Mouse (Mus musculus) ES-Bruce4 (cell line): ENCODE data around the gene Snx10. TPM values are rescaled to one million over a fixed set of nuclear protein-coding genes. Genes with fewer than 3 reads are reported as not detected.
A peak's percentile ranks its signal among the peaks of the same experiment; 100 is the strongest.

Experiments used
- H3K27ac ChIP-seq: 2 replicates; pipeline ENCODE4 v1.5.1; 2012; ENCODE audit warnings: low read length, inconsistent platforms; ENCODE audit not compliant: insufficient read depth
- H3K27me3 ChIP-seq: 2 replicates; pipeline ENCODE4 v1.6.1; 2012; ENCODE audit warnings: mild to moderate bottlenecking, low read length, inconsistent platforms; ENCODE audit not compliant: control insufficient read depth, poor library complexity, insufficient read depth, severe bottlenecking
- H3K36me3 ChIP-seq: 2 replicates; pipeline ENCODE4 v1.6.1; 2012; ENCODE audit warnings: inconsistent platforms, mild to moderate bottlenecking, low read length, moderate library complexity; ENCODE audit not compliant: control insufficient read depth, poor library complexity, insufficient read depth, severe bottlenecking
- H3K4me1 ChIP-seq: one replicate; pipeline ENCODE4 v1.8.1; 2011; ENCODE audit warnings: low read length; ENCODE audit not compliant: control insufficient read depth, insufficient read depth
- H3K4me3 ChIP-seq: 2 replicates; pipeline ENCODE4 v1.5.1; 2011; ENCODE audit warnings: low read depth, mild to moderate bottlenecking, low read length
- H3K9ac ChIP-seq: 2 replicates; pipeline ENCODE4 v1.6.1; 2012; ENCODE audit warnings: low read depth, mild to moderate bottlenecking, inconsistent platforms; ENCODE audit not compliant: poor library complexity, severe bottlenecking
- H3K9me3 ChIP-seq: replicated peaks from 2 replicates; pipeline ENCODE4 v1.6.1; 2012; ENCODE audit warnings: mild to moderate bottlenecking, low read length, inconsistent platforms; ENCODE audit not compliant: control insufficient read depth, poor library complexity, insufficient read depth, severe bottlenecking
- CTCF ChIP-seq: IDR thresholded peaks from one replicate; pipeline ENCODE4 v1.8.1; 2011; ENCODE audit warnings: low read depth, low read length
- EP300 ChIP-seq: IDR thresholded peaks from 2 replicates; pipeline ENCODE4 v1.6.1; 2011; ENCODE audit warnings: low read depth, low read length; ENCODE audit not compliant: insufficient read depth
- POLR2A ChIP-seq: IDR thresholded peaks from one replicate; pipeline ENCODE4 v1.8.1; 2011; ENCODE audit warnings: low read length; ENCODE audit not compliant: insufficient read depth
- polyA plus RNA-seq: library from polyadenylated mRNA; stranded (reverse); fragments of >200 nt; gene quantifications from 2 replicates; pipeline ENCODE4 v1.2.4, GENCODE M21; 2011; ENCODE audit warnings: low read depth; ENCODE audit not compliant: missing spikeins, insufficient read depth, insufficient read length

Snx10 gene
- polyA plus RNA-seq, 1 experiment = 87.2 TPM

- Histone ChIP-seq H3K27me3 (no peaks in the 10 kb centered on the region), H3K4me3 (no peak overlapping the region), H3K9me3 (peaks cover 24% of the 10 kb centered on the region), H3K9ac (no peak overlapping the region), H3K36me3 (peaks cover 17% of the 10 kb centered on the region), H3K27ac (no peak overlapping the region), H3K4me1 (no peaks in the 10 kb centered on the region)
- TF ChIP-seq CTCF (no peak), POLR2A (no peak), EP300 (no peak)
These were observed 37.5 kb upstream of the Snx10 start for GRCm38 (mm10) chr6:51486076-51486710.

DNA sequence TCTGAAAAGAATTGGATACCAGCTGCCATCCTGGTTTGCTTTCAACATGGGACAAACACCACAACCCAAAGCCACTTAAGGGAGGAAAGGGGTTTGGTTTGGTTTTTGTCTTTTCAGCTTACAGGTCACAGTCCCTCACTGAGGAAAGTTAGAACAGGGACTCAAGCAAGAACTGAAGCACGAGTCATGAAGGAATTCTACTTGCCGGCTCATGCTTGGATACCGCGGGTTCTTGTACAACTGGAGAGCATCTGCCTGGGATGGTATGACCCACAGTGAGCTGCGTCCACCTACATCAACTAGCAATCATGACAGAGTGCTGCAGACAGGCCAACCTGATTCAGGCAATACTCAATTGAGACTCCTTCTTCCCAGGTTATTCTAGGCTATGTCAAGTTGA, 37.0 kb upstream of the Snx10 start:
- H3K9ac ChIP-seq = no peak overlapping the region
- no peaks in the 10 kb centered on the region for H3K4me1 ChIP-seq
- H3K9me3 ChIP-seq = peaks cover 24% of the 10 kb centered on the region
- no peaks in the 10 kb centered on the region for H3K27me3 ChIP-seq
- peaks cover 11% of the 10 kb centered on the region for H3K36me3 ChIP-seq
- no peak overlapping the region for H3K27ac ChIP-seq
- H3K4me3 ChIP-seq = no peak overlapping the region
- no peak for TF ChIP-seq EP300
- TF ChIP-seq CTCF = no peak
- TF ChIP-seq POLR2A = no peak

DNA sequence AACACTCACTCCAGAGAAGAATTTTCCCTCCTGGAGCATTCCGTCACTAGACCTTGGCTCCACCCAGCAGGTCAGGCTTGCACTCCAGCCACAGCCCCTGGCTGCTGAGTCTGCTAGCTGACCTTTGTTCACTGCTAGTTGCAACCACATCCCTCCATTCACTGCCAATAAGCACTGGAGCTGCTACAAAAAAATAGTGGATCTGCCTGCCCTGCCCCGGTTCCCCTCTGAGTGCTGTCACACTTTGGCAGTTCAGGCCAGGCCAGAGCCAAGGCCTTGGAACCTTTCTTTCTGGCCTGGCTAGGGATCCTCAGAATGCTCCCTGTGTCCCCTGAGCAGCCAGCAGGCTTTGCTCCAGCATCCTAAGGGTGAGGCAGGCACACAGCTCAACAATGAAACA, 33.9 kb upstream of the Snx10 start:
- Histone ChIP-seq H3K4me3 (no peak overlapping the region), H3K9ac (no peak overlapping the region), H3K4me1 (no peaks in the 10 kb centered on the region), H3K36me3 (no peaks in the 10 kb centered on the region), H3K9me3 (peaks cover 24% of the 10 kb centered on the region), H3K27ac (no peak overlapping the region), H3K27me3 (no peaks in the 10 kb centered on the region)
- no peak for TF ChIP-seq CTCF
- TF ChIP-seq EP300 = no peak
- no peak for TF ChIP-seq POLR2A

DNA sequence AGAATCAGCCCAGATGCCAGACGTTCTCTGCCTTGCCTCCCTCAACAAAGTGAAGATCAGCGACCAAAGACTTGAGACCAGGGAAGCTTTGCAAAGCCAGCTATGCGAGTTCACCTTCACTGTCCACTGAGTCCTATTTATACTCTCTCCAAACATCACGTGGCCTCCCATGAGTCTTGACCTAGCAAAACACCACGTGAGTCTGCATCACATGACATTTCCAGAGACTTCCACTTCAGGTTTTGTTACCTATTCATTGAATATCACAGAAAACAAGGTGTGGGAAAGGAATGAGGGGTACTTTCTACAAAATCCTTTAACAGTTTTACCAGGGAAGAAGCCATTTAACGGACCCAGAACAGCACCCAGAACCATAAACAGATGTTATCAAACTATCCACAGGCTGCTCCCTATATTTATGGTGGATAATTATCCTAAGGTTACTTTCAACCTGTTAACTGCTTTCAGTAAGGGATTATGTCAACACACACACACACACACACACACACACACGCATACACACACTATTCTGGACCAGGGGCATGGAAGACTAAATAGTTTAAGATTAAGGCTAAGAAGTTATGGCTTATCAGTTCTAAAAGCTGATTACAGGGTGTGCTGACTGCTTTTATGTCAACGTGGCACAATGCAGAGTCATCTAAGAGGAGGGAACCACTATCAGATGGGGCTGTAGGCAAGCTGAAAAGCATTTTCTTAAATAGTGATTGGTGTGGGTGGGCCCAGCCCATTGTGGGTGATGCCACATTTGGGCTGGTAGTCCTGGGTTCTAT, 26.2 kb upstream of the Snx10 start:
- Histone ChIP-seq H3K4me1 (no peaks in the 10 kb centered on the region), H3K27me3 (no peaks in the 10 kb centered on the region), H3K27ac (no peak overlapping the region), H3K4me3 (no peak overlapping the region), H3K9ac (no peak overlapping the region), H3K36me3 (no peaks in the 10 kb centered on the region), H3K9me3 (no peaks in the 10 kb centered on the region; the same call in 1 of the 2 replicates)
- no peak for TF ChIP-seq CTCF
- no peak for TF ChIP-seq EP300
- no peak for TF ChIP-seq POLR2A

- Histone ChIP-seq H3K9ac (no peak overlapping the region; the same call in 1 of the 2 replicates), H3K4me1 (peaks cover 2% of the 10 kb centered on the region), H3K27me3 (no peaks in the 10 kb centered on the region), H3K4me3 (no peak overlapping the region), H3K27ac (0 out of 2 replicates have a peak overlapping the region, but pooled peaks have one; percentile 25), H3K9me3 (no peaks in the 10 kb centered on the region; the same call in 1 of the 2 replicates), H3K36me3 (no peaks in the 10 kb centered on the region)
- no peak for TF ChIP-seq EP300
- no peak for TF ChIP-seq CTCF
These were observed 18.0 kb upstream of the Snx10 start for GRCm38 (mm10) chr6:51505671-51506070.

DNA sequence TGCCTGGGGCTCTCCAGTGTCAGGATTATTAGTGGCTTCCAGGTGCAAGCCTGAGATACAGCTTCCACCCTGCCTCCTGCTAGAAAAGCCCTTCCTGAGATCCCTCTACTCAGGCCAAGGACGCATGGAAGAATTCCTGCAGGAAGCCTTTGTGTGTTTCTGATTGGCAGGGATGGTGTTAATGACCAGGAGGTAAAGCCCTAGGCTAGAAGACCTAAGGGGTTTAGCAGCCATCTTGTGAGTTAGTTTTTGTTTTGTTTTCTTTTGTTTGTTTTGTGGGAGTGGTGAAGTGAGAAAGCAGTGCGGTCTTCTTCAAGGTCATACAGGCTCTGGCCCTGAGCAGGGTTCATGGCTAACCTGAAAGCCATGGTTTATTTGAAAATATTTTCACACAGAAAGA, 16.1 kb upstream of the Snx10 start:
- Histone ChIP-seq H3K4me3 (no peak overlapping the region), H3K36me3 (no peaks in the 10 kb centered on the region), H3K4me1 (peaks cover 2% of the 10 kb centered on the region), H3K27me3 (no peaks in the 10 kb centered on the region), H3K27ac (no peak overlapping the region), H3K9ac (no peak overlapping the region), H3K9me3 (no peaks in the 10 kb centered on the region)
- no peak for TF ChIP-seq CTCF
- no peak for TF ChIP-seq EP300
- TF ChIP-seq POLR2A = no peak
